Mouse (Mus musculus): ENCODE measurements around the gene Gm1604a.
"Not testable (repeated sequence)": the region's sequence is repeated elsewhere in the genome, so short reads cannot be mapped to it uniquely, and the experiment has no call there.

DNA sequence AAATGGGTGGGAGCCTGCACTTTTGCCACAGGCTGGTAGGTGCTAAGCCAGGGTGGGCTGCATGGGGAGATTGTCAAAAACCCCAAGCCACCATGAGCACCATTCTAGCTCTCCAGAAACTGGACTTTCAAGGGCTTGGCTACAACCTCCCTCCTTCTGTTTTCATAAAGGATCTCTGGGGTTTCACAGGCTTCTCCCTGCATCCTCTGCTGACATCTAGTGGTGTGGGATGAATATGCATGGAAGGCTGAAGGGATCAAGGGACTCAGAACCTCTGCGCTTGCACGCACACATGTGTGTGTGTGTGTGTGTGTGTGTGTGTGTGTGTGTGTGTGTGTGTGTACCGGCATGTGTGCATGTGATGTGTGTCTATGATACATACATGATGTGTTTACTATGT is 49.1 kb downstream of the Gm1604a start:
- TF ChIP-seq POLR2A (IDR thresholded peaks at IDR 0.05; ENCODE audit: low read depth, low read length): not testable (repeated sequence)
- peak; percentile 46 for TF ChIP-seq CTCF (conservative IDR thresholded peaks at IDR 0.05; ENCODE audit: insufficient read depth, insufficient read length, low read depth, low read length)

All from kidney, adult 2 months (tissue).